Mouse (Mus musculus) liver, embryonic 14.5 days (tissue): ENCODE measurements around the gene Phf23. TPM values are rescaled to one million over a fixed set of nuclear protein-coding genes. Genes with fewer than 3 reads are reported as not detected.

ENCODE experiments used
- ATAC-seq: fragments of 200-750 bp; cut with Nextera tagmentation; 2 replicates; pipeline ENCODE4 v1.8.0; 2017; ENCODE audit warnings: moderate number of reproducible peaks, mild to moderate bottlenecking, moderate library complexity; ENCODE audit not compliant: insufficient read depth
- DNase-seq, 3 experiments: peaks; one replicate each; pipeline ENCODE4 v3.0.0-alpha.2; 2012 to 2013; ENCODE audit warnings: low read depth in 3 of 3, low spot score in 3 of 3
- H3K27ac ChIP-seq: fragments of 300-500 bp; sonication (generic); 2 replicates; pipeline ENCODE4 v1.5.1; 2014; ENCODE audit warnings: moderate library complexity, mild to moderate bottlenecking, control low read depth, inconsistent platforms
- H3K27me3 ChIP-seq: fragments of 300-500 bp; sonication (generic); 2 replicates; pipeline ENCODE4 v1.6.1; 2014; ENCODE audit warnings: mild to moderate bottlenecking, low read length, moderate library complexity; ENCODE audit not compliant: control insufficient read depth, insufficient read depth
- H3K36me3 ChIP-seq: fragments of 300-500 bp; sonication (generic); replicated peaks from 2 replicates; pipeline ENCODE4 v1.6.1; 2014; ENCODE audit warnings: low read depth; ENCODE audit not compliant: control insufficient read depth, insufficient read depth
- H3K4me1 ChIP-seq, 2 experiments: fragments of 200-500 bp in 1 of 2; fragments of 300-500 bp in 1 of 2; sonication (generic) in 1 of 2; replicated peaks; 2 replicates each; pipeline ENCODE4 v1.6.1; 2012 to 2014; ENCODE audit warnings: antibody characterized with exemption in 1 of 2, inconsistent platforms in 1 of 2, low read length in 1 of 2; ENCODE audit not compliant: control insufficient read depth in 2 of 2, insufficient read depth in 2 of 2
- H3K4me2 ChIP-seq: fragments of 300-500 bp; sonication (generic); 2 replicates; pipeline ENCODE4 v1.6.1; 2014; ENCODE audit warnings: low read depth, mild to moderate bottlenecking, control low read depth, moderate library complexity
- H3K4me3 ChIP-seq, 2 experiments: fragments of 200-500 bp in 1 of 2; fragments of 300-500 bp in 1 of 2; sonication (generic) in 1 of 2; 2 replicates each; pipeline ENCODE4 v1.5.1; 2012 to 2014; ENCODE audit warnings: low read depth in 2 of 2, low read length in 2 of 2, mild to moderate bottlenecking in 2 of 2, control low read depth in 1 of 2, inconsistent platforms in 1 of 2, moderate library complexity in 1 of 2; ENCODE audit not compliant: insufficient read depth in 1 of 2
- H3K9ac ChIP-seq: fragments of 300-500 bp; sonication (generic); replicated peaks from 2 replicates; pipeline ENCODE4 v1.6.1; 2014; ENCODE audit warnings: mild to moderate bottlenecking, control low read depth, moderate library complexity
- H3K9me3 ChIP-seq: fragments of 300-500 bp; sonication (generic); 2 replicates; pipeline ENCODE4 v1.6.1; 2016; ENCODE audit warnings: low read length, mixed read lengths; ENCODE audit not compliant: control insufficient read depth
- CTCF ChIP-seq: IDR thresholded peaks from 2 replicates; pipeline ENCODE4 v1.5.1; 2016; ENCODE audit warnings: antibody characterized with exemption, low read depth, control low read depth
- EP300 ChIP-seq: IDR thresholded peaks from 2 replicates; pipeline ENCODE4 v1.6.1; 2016; ENCODE audit warnings: antibody characterized with exemption, low read depth
- WGBS: fragments of 180-500 bp; shearing (Covaris S2); extraction: QIAGEN DNeasy Blood & Tissue Kit; methylation state at CpG from one replicate; pipeline ENCODE4 v1.1.7; 2014; ENCODE audit not compliant: insufficient replicate concordance; 5-methylcytosine and 5-hydroxymethylcytosine counted together
- polyA plus RNA-seq, 2 experiments: library from polyadenylated mRNA; depleted of rRNA in 1 of 2; stranded (reverse) in 1 of 2; unstranded in 1 of 2; fragments of >200 nt; fragmentation: Nextera tagmentation in 1 of 2; extraction: Ambion mirVana in 1 of 2; gene quantifications; 2 replicates each; pipeline versions ENCODE4 v1.2.1 to v1.2.3; 2012 to 2014

Phf23 gene
- polyA plus RNA-seq, 2 experiments, result 12.1 to 14.8 TPM

DNA sequence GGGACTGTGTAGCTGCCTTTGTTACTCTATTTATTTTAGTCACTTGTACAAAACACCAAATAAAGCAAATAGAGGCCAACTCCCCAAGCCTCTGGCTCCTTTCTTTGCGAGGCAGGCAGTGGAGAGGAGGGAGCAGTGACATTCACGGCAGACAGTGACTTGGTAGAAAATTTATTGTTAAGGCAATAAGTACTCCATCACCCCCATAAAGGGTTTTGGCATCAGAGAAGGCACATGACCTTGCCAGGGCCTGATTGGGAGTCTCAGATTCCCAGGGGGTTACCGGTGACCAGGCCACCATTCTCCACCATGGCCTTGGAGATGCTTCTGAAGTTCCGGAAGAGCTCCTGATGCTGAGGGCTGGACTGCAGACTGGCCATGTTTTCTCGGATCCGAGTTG is 14.5 kb downstream of the Phf23 start:
- Histone ChIP-seq H3K36me3 (peaks cover 25% of the 10 kb centered on the region), H3K4me1 (peaks cover 4 to 6% of the 10 kb centered on the region in 2 experiments; a peak in 3 of 4 replicates), H3K27me3 (no peaks in the 10 kb centered on the region), H3K9ac (no peak overlapping the region), H3K9me3 (no peaks in the 10 kb centered on the region), H3K27ac (no peak overlapping the region), H3K4me3 (no peak overlapping the region), H3K4me2 (no peak overlapping the region)
- ATAC-seq (no peak), DNase-seq (no peak)
- TF ChIP-seq CTCF (no peak), EP300 (no peak)
- 83% methylated on average over 6 of the region's 6 CpGs for WGBS

DNA sequence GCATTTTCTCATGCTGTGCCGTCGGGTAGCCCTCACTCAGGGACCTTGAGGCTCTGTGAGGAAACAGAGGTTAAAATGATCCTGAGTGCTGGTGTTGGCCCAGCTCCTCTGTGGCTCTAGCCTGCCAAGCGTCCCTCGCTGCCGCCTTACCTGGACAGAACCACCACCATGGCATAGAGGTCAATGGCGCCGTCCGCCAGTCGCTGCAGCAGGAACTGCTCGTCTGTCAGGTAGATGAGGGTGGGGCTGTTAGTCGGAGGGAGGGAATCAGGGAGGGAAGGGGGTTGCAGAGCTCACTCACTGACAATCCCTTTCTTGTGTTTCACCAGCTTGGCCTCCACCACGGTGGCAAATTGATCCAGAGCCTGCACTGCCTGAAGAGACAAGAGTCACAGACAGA is 15.0 kb downstream of the Phf23 start:
- no peak for ATAC-seq
- Histone ChIP-seq H3K27me3 (no peaks in the 10 kb centered on the region), H3K4me1 (peaks cover 6 to 7% of the 10 kb centered on the region in 2 experiments; a peak in 3 of 4 replicates), H3K4me3 (no peak overlapping the region), H3K9me3 (no peaks in the 10 kb centered on the region), H3K4me2 (no peak overlapping the region), H3K9ac (no peak overlapping the region), H3K36me3 (peaks cover 25% of the 10 kb centered on the region), H3K27ac (no peak overlapping the region)
- TF ChIP-seq EP300 (no peak), CTCF (no peak)
- DNase-seq, result no peak
- WGBS, result 83% methylated on average over 12 of the region's 12 CpGs

DNA sequence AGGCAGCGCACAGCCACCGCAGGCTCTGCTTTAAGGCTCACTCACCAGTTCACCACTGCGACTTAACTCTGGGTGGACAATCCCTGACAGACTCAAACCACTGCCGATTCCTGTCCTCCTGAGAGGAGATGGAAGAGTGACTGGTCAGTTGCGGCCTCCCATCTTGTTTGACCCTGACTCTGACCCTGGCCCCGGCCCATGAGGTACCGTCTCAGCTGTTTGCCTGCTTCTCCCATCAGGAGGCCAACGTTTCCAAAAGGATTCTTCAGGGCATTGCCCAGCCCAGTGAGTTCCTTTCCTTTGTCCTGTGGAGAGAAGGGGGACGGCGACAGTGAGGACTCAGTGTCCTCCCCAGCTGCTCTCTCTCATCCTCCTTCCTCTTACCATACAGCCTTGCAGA is 15.4 kb downstream of the Phf23 start:
- Histone ChIP-seq H3K4me1 (peaks cover 6 to 8% of the 10 kb centered on the region in 2 experiments; a peak in 3 of 4 replicates), H3K4me3 (no peak overlapping the region), H3K4me2 (no peak overlapping the region), H3K9ac (no peak overlapping the region), H3K36me3 (peaks cover 25% of the 10 kb centered on the region), H3K9me3 (no peaks in the 10 kb centered on the region), H3K27ac (no peak overlapping the region), H3K27me3 (no peaks in the 10 kb centered on the region)
- ATAC-seq (no peak), DNase-seq (no peak)
- 84% methylated on average over 10 of the region's 10 CpGs for WGBS
- no peak for TF ChIP-seq CTCF

DNA sequence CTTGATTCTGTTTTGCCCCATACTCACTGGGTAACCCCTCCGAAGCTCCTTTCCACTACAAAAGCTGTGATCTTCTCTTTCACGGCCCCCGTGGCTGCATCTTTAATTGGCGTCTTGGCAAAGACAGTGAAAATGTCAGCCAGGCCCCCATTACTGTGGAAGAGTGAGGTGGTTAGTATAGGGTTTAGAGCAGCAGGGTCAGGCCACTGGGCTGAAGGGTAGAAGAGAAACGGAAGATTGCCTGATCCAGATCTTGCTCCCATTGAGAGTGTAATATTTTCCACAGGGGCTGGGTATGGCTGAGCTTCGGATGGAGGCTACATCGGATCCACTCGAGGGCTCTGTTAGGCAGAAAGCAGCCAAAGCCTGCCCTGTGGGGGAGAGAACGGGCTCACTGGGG is 17.4 kb downstream of the Phf23 start:
- Histone ChIP-seq H3K4me3 (no peak overlapping the region), H3K9me3 (no peaks in the 10 kb centered on the region), H3K4me2 (no peak overlapping the region), H3K9ac (no peak overlapping the region), H3K27ac (no peak overlapping the region), H3K4me1 (peaks cover 7 to 8% of the 10 kb centered on the region in 2 experiments; a peak in 3 of 4 replicates), H3K36me3 (peaks cover 21% of the 10 kb centered on the region), H3K27me3 (no peaks in the 10 kb centered on the region)
- no peak for ATAC-seq
- no peak for DNase-seq
- TF ChIP-seq EP300 (no peak), CTCF (no peak)
- WGBS, result 80% methylated on average over 9 of the region's 9 CpGs

DNA sequence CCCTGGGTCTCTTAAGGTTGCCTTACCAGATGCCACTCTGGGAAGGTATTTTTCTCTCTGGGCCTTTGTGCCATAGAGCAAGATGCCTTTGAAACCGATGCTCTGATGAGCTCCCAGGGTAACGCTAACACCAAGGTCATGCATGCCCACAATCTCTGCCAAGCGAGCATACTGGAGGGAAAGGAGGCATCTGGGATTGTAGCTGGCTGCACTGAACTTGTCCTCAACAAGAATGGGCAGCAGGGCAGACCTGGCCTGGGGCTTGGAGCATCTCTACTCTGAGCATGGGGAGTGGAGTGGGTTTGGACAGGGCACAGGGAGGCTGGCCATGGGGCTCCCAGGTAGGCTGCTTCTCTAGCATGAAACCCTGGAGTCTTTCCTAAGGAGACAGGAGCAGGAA is 17.8 kb downstream of the Phf23 start:
- 73% methylated on average over 3 of the region's 3 CpGs for WGBS
- DNase-seq, result no peak
- Histone ChIP-seq H3K36me3 (peaks cover 21% of the 10 kb centered on the region), H3K27ac (no peak overlapping the region), H3K4me2 (no peak overlapping the region), H3K4me3 (no peak overlapping the region), H3K4me1 (peaks cover 8 to 9% of the 10 kb centered on the region in 2 experiments), H3K9me3 (no peaks in the 10 kb centered on the region), H3K27me3 (no peaks in the 10 kb centered on the region), H3K9ac (no peak overlapping the region)
- no peak for ATAC-seq
- TF ChIP-seq CTCF (no peak), EP300 (no peak)
